Mouse (Mus musculus) neural tube, embryonic 11.5 days (tissue): Measurements from ENCODE around the gene Spata1. TPM values are rescaled to one million over a fixed set of nuclear protein-coding genes. Genes with fewer than 3 reads are reported as not detected.

Experiments
- ATAC-seq: fragments of 200-750 bp; cut with Nextera tagmentation; 2 replicates; pipeline ENCODE4 v1.8.0; 2017; ENCODE audit warnings: moderate number of reproducible peaks, mild to moderate bottlenecking, moderate TSS enrichment, moderate library complexity; ENCODE audit not compliant: insufficient read depth, low FRiP score, low TSS enrichment
- DNase-seq: peaks from one replicate; pipeline ENCODE4 v3.0.0-alpha.2; 2015; ENCODE audit warnings: low spot score
- H3K27ac ChIP-seq: fragments of 300-500 bp; sonication (generic); 2 replicates; pipeline ENCODE4 v1.5.1; 2014; ENCODE audit warnings: low read depth, mild to moderate bottlenecking, low read length
- H3K27me3 ChIP-seq: fragments of 300-500 bp; sonication (generic); 2 replicates; pipeline ENCODE4 v1.6.1; 2014; ENCODE audit warnings: mild to moderate bottlenecking, low read length, mixed read lengths; ENCODE audit not compliant: control insufficient read depth, insufficient read depth
- H3K36me3 ChIP-seq: fragments of 300-500 bp; sonication (generic); 2 replicates; pipeline ENCODE4 v1.6.1; 2014; ENCODE audit warnings: mild to moderate bottlenecking, low read length, moderate library complexity, mixed read lengths; ENCODE audit not compliant: control insufficient read depth, insufficient read depth
- H3K4me1 ChIP-seq: fragments of 300-500 bp; sonication (generic); 2 replicates; pipeline ENCODE4 v1.6.1; 2014; ENCODE audit warnings: low read length, mixed read lengths; ENCODE audit not compliant: control insufficient read depth, insufficient read depth
- H3K4me2 ChIP-seq: fragments of 300-500 bp; sonication (generic); 2 replicates; pipeline ENCODE4 v1.6.1; 2014; ENCODE audit warnings: low read depth, mild to moderate bottlenecking, moderate library complexity
- H3K4me3 ChIP-seq: fragments of 300-500 bp; sonication (generic); 2 replicates; pipeline ENCODE4 v1.5.1; 2014; ENCODE audit warnings: low read depth, low read length
- H3K9ac ChIP-seq: fragments of 300-500 bp; sonication (generic); 2 replicates; pipeline ENCODE4 v1.6.1; 2014; ENCODE audit warnings: mild to moderate bottlenecking, low read length
- H3K9me3 ChIP-seq: fragments of 300-500 bp; sonication (generic); 2 replicates; pipeline ENCODE4 v1.6.1; 2016; ENCODE audit warnings: low read length; ENCODE audit not compliant: control insufficient read depth
- WGBS: fragments of 180-500 bp; shearing (Covaris S2); extraction: QIAGEN DNeasy Blood & Tissue Kit; methylation state at CpG from one replicate; pipeline ENCODE4 v1.1.7; 2014; 5-methylcytosine and 5-hydroxymethylcytosine counted together
- polyA plus RNA-seq: library from polyadenylated mRNA; unstranded; fragments of >200 nt; fragmentation: Nextera tagmentation; extraction: Ambion mirVana; gene quantifications from 2 replicates; pipeline ENCODE4 v1.2.1, GENCODE M21; 2014

Spata1 gene
- polyA plus RNA-seq, 1 experiment from 2014 or later: 5.7 TPM

- Histone ChIP-seq H3K27ac (no peak overlapping the region), H3K27me3 (no peaks in the 10 kb centered on the region), H3K9ac (no peak overlapping the region), H3K4me1 (no peaks in the 10 kb centered on the region), H3K9me3 (no peaks in the 10 kb centered on the region), H3K4me3 (no peak overlapping the region), H3K4me2 (no peak overlapping the region), H3K36me3 (no peaks in the 10 kb centered on the region)
- ATAC-seq (no peak), DNase-seq (no peak)
- WGBS: 95% methylated on average over 15 of the region's 15 CpGs
Observed at GRCm38 (mm10) chr3:146419992-146420537, 79.5 kb downstream of the Spata1 start.

- Histone ChIP-seq H3K9me3 (no peaks in the 10 kb centered on the region), H3K4me2 (no peak overlapping the region), H3K27me3 (no peaks in the 10 kb centered on the region), H3K4me3 (no peak overlapping the region), H3K27ac (no peak overlapping the region), H3K4me1 (no peaks in the 10 kb centered on the region), H3K9ac (no peak overlapping the region), H3K36me3 (no peaks in the 10 kb centered on the region)
- DNase-seq (no peak), ATAC-seq (no peak)
- 93% methylated on average over 9 of the region's 9 CpGs for WGBS
Observed at GRCm38 (mm10) chr3:146419534-146419933, 80.0 kb downstream of the Spata1 start.

GRCm38 (mm10) chr3:146418901-146419300, 80.7 kb downstream of the Spata1 start:
- Histone ChIP-seq H3K9me3 (no peaks in the 10 kb centered on the region), H3K4me1 (no peaks in the 10 kb centered on the region), H3K27ac (no peak overlapping the region), H3K4me3 (no peak overlapping the region), H3K9ac (no peak overlapping the region), H3K27me3 (no peaks in the 10 kb centered on the region), H3K36me3 (no peaks in the 10 kb centered on the region), H3K4me2 (no peak overlapping the region)
- ATAC-seq (no peak), DNase-seq (no peak)
- 92% methylated on average over 7 of the region's 7 CpGs for WGBS

- Histone ChIP-seq H3K36me3 (no peaks in the 10 kb centered on the region), H3K4me2 (no peak overlapping the region), H3K9me3 (no peaks in the 10 kb centered on the region), H3K4me3 (no peak overlapping the region), H3K4me1 (no peaks in the 10 kb centered on the region), H3K9ac (no peak overlapping the region), H3K27me3 (no peaks in the 10 kb centered on the region), H3K27ac (no peak overlapping the region)
- no peak for ATAC-seq
- WGBS: 96% methylated on average over 8 of the region's 8 CpGs
- no peak for DNase-seq
Observed at GRCm38 (mm10) chr3:146417873-146418272, 81.7 kb downstream of the Spata1 start.

GRCm38 (mm10) chr3:146414555-146414954, 85.0 kb downstream of the Spata1 start:
- Histone ChIP-seq H3K4me3 (no peak overlapping the region), H3K9ac (no peak overlapping the region), H3K9me3 (no peaks in the 10 kb centered on the region), H3K27me3 (no peaks in the 10 kb centered on the region), H3K27ac (no peak overlapping the region), H3K4me1 (no peaks in the 10 kb centered on the region), H3K4me2 (no peak overlapping the region), H3K36me3 (no peaks in the 10 kb centered on the region)
- 93% methylated on average over 12 of the region's 12 CpGs for WGBS
- DNase-seq: no peak
- ATAC-seq: no peak

- Histone ChIP-seq H3K9ac (no peak overlapping the region), H3K27me3 (no peaks in the 10 kb centered on the region), H3K4me1 (no peaks in the 10 kb centered on the region), H3K36me3 (no peaks in the 10 kb centered on the region), H3K9me3 (no peaks in the 10 kb centered on the region), H3K4me3 (no peak overlapping the region), H3K4me2 (no peak overlapping the region), H3K27ac (no peak overlapping the region)
- ATAC-seq (no peak), DNase-seq (no peak)
- WGBS: 92% methylated on average over 4 of the region's 4 CpGs
Observed at GRCm38 (mm10) chr3:146413992-146414391, 85.6 kb downstream of the Spata1 start.

- no peaks in the 10 kb centered on the region for H3K27me3 ChIP-seq
- no peak overlapping the region for H3K4me2 ChIP-seq
- no peak overlapping the region for H3K27ac ChIP-seq
- ATAC-seq: no peak
- no peak overlapping the region for H3K4me3 ChIP-seq
- H3K36me3 ChIP-seq: no peaks in the 10 kb centered on the region
- WGBS: 93% methylated on average over 13 of the region's 13 CpGs
- H3K4me1 ChIP-seq: no peaks in the 10 kb centered on the region
- no peak for DNase-seq
- no peak overlapping the region for H3K9ac ChIP-seq
- H3K9me3 ChIP-seq: no peaks in the 10 kb centered on the region
Observed at GRCm38 (mm10) chr3:146413016-146413415, 86.5 kb downstream of the Spata1 start.

- DNase-seq: no peak
- H3K36me3 ChIP-seq: no peaks in the 10 kb centered on the region
- H3K9me3 ChIP-seq: no peaks in the 10 kb centered on the region
- H3K4me2 ChIP-seq: no peak overlapping the region
- no peak overlapping the region for H3K4me3 ChIP-seq
- no peak overlapping the region for H3K9ac ChIP-seq
- 91% methylated on average over 7 of the region's 7 CpGs for WGBS
- no peak for ATAC-seq
- no peak overlapping the region for H3K27ac ChIP-seq
- H3K4me1 ChIP-seq: no peaks in the 10 kb centered on the region
- H3K27me3 ChIP-seq: no peaks in the 10 kb centered on the region
Observed at GRCm38 (mm10) chr3:146412480-146412879, 87.1 kb downstream of the Spata1 start.

GRCm38 (mm10) chr3:146412008-146412407, 87.5 kb downstream of the Spata1 start:
- H3K9ac ChIP-seq: no peak overlapping the region
- 0 out of 2 replicates have a peak, but pooled peaks cover 2% of the 10 kb centered on the region for H3K4me1 ChIP-seq
- no peaks in the 10 kb centered on the region for H3K9me3 ChIP-seq
- WGBS: 98% methylated on average over 2 of the region's 2 CpGs
- no peaks in the 10 kb centered on the region for H3K36me3 ChIP-seq
- no peak overlapping the region for H3K4me2 ChIP-seq
- DNase-seq (no peak), ATAC-seq (no peak)
- no peak overlapping the region for H3K4me3 ChIP-seq
- no peaks in the 10 kb centered on the region for H3K27me3 ChIP-seq
- no peak overlapping the region for H3K27ac ChIP-seq
